Mouse (Mus musculus) thymus, postnatal 4 days (tissue): ENCODE results near the gene Olfr654.

Experiments used
- DNase-seq: peaks from one replicate; pipeline ENCODE4 v3.0.0; 2021

Gene Olfr654

GRCm38 (mm10) chr7:104586725-104587124 is at the start of gene Olfr654:
TSS of gene Olfr654 (plus strand) at chr7:104587025.
- DNase-seq, result no peak

GRCm38 (mm10) chr7:104549833-104550232 is 37.0 kb upstream of the Olfr654 start, which contains the start of gene Olfr651:
TSS of gene Olfr651 (plus strand) at chr7:104550133.
- DNase-seq, result no peak

- DNase-seq, result no peak
Measured at GRCm38 (mm10) chr7:104552700-104553099, 34.1 kb upstream of the Olfr654 start.

- no peak for DNase-seq
Measured at GRCm38 (mm10) chr7:104560601-104561000, 26.2 kb upstream of the Olfr654 start, which contains the start of gene Olfr652. TSS of gene Olfr652 (plus strand) at chr7:104560901.

GRCm38 (mm10) chr7:104577014-104577413 is 9.8 kb upstream of the Olfr654 start, which contains the start of gene Olfr653:
TSS of gene Olfr653 (plus strand) at chr7:104577314.
- DNase-seq, result no peak

GRCm38 (mm10) chr7:104580846-104581245 is 6.0 kb upstream of the Olfr654 start:
- no peak for DNase-seq

- DNase-seq, result no peak
Measured at GRCm38 (mm10) chr7:104581429-104581828, 5.4 kb upstream of the Olfr654 start.

GRCm38 (mm10) chr7:104588274-104588673 is 1.4 kb downstream of the Olfr654 start:
- DNase-seq, result no peak

GRCm38 (mm10) chr7:104601679-104602078 is 14.9 kb downstream of the Olfr654 start, which contains the start of gene Olfr655:
TSS of gene Olfr655 (minus strand) at chr7:104601779.
- no peak for DNase-seq

GRCm38 (mm10) chr7:104603173-104603572 is 16.3 kb downstream of the Olfr654 start:
- peak; percentile 77 for DNase-seq

- no peak for DNase-seq
Measured at GRCm38 (mm10) chr7:104604727-104605126, 17.9 kb downstream of the Olfr654 start.

- DNase-seq, result no peak
Measured at GRCm38 (mm10) chr7:104613655-104614054, 26.8 kb downstream of the Olfr654 start, which contains the start of gene Olfr656. TSS of gene Olfr656 (plus strand) at chr7:104613955.

- no peak for DNase-seq
Measured at GRCm38 (mm10) chr7:104624494-104624893, 37.7 kb downstream of the Olfr654 start, which contains the start of gene Olfr657. TSS of gene Olfr657 (plus strand) at chr7:104624794.
